Mouse (Mus musculus): ENCODE results near the gene Arpc1a.

DNA sequence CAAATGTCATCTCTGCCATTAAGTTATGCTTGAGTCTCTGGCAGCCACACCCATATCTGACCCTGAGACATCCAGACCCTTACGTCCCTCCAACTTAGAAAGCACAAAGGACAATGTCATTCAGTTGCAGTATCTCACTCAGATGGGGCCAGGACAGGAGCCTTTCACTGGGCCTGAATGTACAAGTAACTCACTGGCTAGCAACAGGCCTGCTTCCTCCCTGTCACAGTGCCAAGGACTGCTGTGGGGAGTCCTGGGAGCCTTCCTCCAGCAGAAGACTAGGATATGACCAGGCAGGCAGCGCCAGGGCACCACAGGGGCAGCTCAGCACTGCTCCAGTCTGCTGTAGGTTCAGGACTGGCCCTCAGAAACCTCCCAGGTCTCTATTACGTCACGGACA, 45.5 kb downstream of the Arpc1a start:
- TF ChIP-seq CTCF (IDR thresholded peaks at IDR 0.05; ENCODE audit: borderline replicate concordance, control insufficient read depth, extremely low read depth, insufficient read depth, low read length, poor library complexity) = no peak
- TF ChIP-seq POLR2A (IDR thresholded peaks at IDR 0.05; ENCODE audit: control insufficient read depth, extremely low read depth, insufficient read depth, low read length, poor library complexity) = no peak

All from thymus, adult 2 months (tissue).